ENCODE assay signal across 12 mouse cellular contexts in genomic region chr9:13466351-13466750, GRCm38 (mm10). TPM values are rescaled to one million over a fixed set of nuclear protein-coding genes. Genes with fewer than 3 reads are reported as not detected.
DNase-seq lines count a peak whose midpoint lies in the region; ATAC-seq and TF ChIP-seq lines count a peak whose summit lies in the region.
"Had no signal": no experiment of that assay in that cellular context is flagged by ENCODE, and none has a peak within 500 bp of the region (broad histone marks: within the 10 kb centered on the region; RNA-seq: fewer than 3 reads in every experiment).

No protein-coding gene starts in this region.

- no peak for ATAC-seq in liver, embryonic 11.5 days (replicated peaks; ENCODE audit: low FRiP score)
- ATAC-seq: intestine, postnatal 0 days had no signal

- no peak for TF ChIP-seq CTCF in kidney, adult 2 months (conservative IDR thresholded peaks at IDR 0.05; ENCODE audit: insufficient read depth, insufficient read length, low read depth, low read length)

- H3K9ac ChIP-seq in liver, embryonic 11.5 days (ENCODE audit: low read depth, low read length), result no peak overlapping the region
- H3K9ac ChIP-seq: liver, embryonic 15.5 days had no signal

- peak; percentile 54 for DNase-seq in kidney, adult 2 months
- DNase-seq in kidney, adult 18-20 months, result no peak
- peak; percentile 87 for DNase-seq in T-cell, adult 2 months (ENCODE audit: low spot score)
- no peak for DNase-seq in liver, embryonic 11.5 days (ENCODE audit: low spot score)
- DNase-seq in spleen, postnatal 10 days (ENCODE audit: low spot score in 2 of 2), result peak; percentile 23 to 48
- DNase-seq in cerebellum, postnatal 10 days, result no peak
- DNase-seq in hindbrain, embryonic 10.5 days (ENCODE audit: low spot score), result no peak
- DNase-seq in embryo, embryonic 11 days, result no peak
- DNase-seq: adrenal gland, postnatal 14 days had no signal

- no peaks in the 10 kb centered on the region for H3K36me3 ChIP-seq in kidney, adult 2 months (ENCODE audit: control insufficient read depth, insufficient read depth, low read length)
- no peaks in the 10 kb centered on the region for H3K36me3 ChIP-seq in liver, embryonic 11.5 days (ENCODE audit: control insufficient read depth, insufficient read depth, low read length)
- no peaks in the 10 kb centered on the region for H3K36me3 ChIP-seq in hindbrain, embryonic 10.5 days
- H3K36me3 ChIP-seq: liver, embryonic 15.5 days had no signal

- peaks cover 11% of the 10 kb centered on the region; the same call in 1 of the 2 replicates for H3K4me1 ChIP-seq in kidney, adult 2 months (ENCODE audit: control insufficient read depth, insufficient read depth, low read length)
- peaks cover 8% of the 10 kb centered on the region for H3K4me1 ChIP-seq in liver, embryonic 11.5 days (replicated peaks; ENCODE audit: control insufficient read depth, insufficient read depth, low read length)
- H3K4me1 ChIP-seq in hindbrain, embryonic 10.5 days (replicated peaks), result peaks cover 33% of the 10 kb centered on the region

- H3K4me2 ChIP-seq in liver, embryonic 11.5 days, result peak overlapping the region; percentile 13; the same call in 1 of the 2 replicates

- H3K4me3 ChIP-seq in kidney, adult 2 months (ENCODE audit: insufficient read depth, low read depth, low read length), result no peak overlapping the region
- no peak overlapping the region for H3K4me3 ChIP-seq in liver, embryonic 11.5 days (ENCODE audit: low read depth, low read length)
- H3K4me3 ChIP-seq in hindbrain, embryonic 10.5 days, result no peak overlapping the region
- H3K4me3 ChIP-seq: liver, embryonic 15.5 days had no signal

- peak overlapping the region; percentile 24; the same call in 1 of the 2 replicates for H3K27ac ChIP-seq in kidney, adult 2 months (ENCODE audit: insufficient read depth, low read depth, low read length)
- H3K27ac ChIP-seq in liver, embryonic 11.5 days (ENCODE audit: low read depth, low read length), result no peak overlapping the region
- no peak overlapping the region for H3K27ac ChIP-seq in hindbrain, embryonic 10.5 days

- H3K27me3 ChIP-seq in kidney, adult 2 months (replicated peaks; ENCODE audit: control insufficient read depth, insufficient read depth, low read length), result no peaks in the 10 kb centered on the region
- H3K27me3 ChIP-seq in liver, embryonic 11.5 days (replicated peaks; ENCODE audit: control insufficient read depth, insufficient read depth, low read length), result no peaks in the 10 kb centered on the region
- H3K27me3 ChIP-seq in hindbrain, embryonic 10.5 days (ENCODE audit: insufficient read depth, poor library complexity, severe bottlenecking), result no peaks in the 10 kb centered on the region
- H3K27me3 ChIP-seq: liver, embryonic 15.5 days had no signal

- WGBS in kidney, adult 2 months, result 70% methylated on average over 4 of the region's 4 CpGs
- 49% methylated on average over 4 of the region's 4 CpGs for WGBS in liver, embryonic 11.5 days
- 84% methylated on average over 4 of the region's 4 CpGs for WGBS in hindbrain, embryonic 10.5 days

- no peaks in the 10 kb centered on the region for H3K9me3 ChIP-seq in liver, embryonic 11.5 days (ENCODE audit: control insufficient read depth, low read length)
- no peaks in the 10 kb centered on the region for H3K9me3 ChIP-seq in hindbrain, embryonic 10.5 days
- H3K9me3 ChIP-seq: liver, embryonic 15.5 days had no signal

- no peak for TF ChIP-seq POLR2A in kidney, adult 2 months (IDR thresholded peaks at IDR 0.05; ENCODE audit: low read depth, low read length)

RNA-seq across cellular contexts. Expression of gene Gm17571, which starts 19.8 kb away (rescaled TPM):
- not detected in 2 replicates for polyA plus RNA-seq in kidney, adult 2 months (2012; rRNA removed)
- not detected in 2 replicates for polyA plus RNA-seq in liver, embryonic 11.5 days (2014; fragmentation: Nextera tagmentation; extraction: Ambion mirVana)
- polyA plus RNA-seq in hindbrain, embryonic 10.5 days (2016; fragmentation: Nextera tagmentation; extraction: Ambion mirVana), result not detected in 2 replicates
- polyA plus RNA-seq: intestine, postnatal 0 days; liver, embryonic 15.5 days; neural tube, embryonic 14.5 days had no signal

Comparison
In these comparisons a context has a peak if more than half of its experiments do, and no peak if none do; other contexts are left out.
1. DNase-seq: peak in kidney, adult 2 months (single experiment), T-cell, adult 2 months (single experiment) and spleen, postnatal 10 days (2 of 2); none in kidney, adult 18-20 months (single experiment), liver, embryonic 11.5 days (single experiment), cerebellum, postnatal 10 days (0 of 2), hindbrain, embryonic 10.5 days (single experiment) and embryo, embryonic 11 days (single experiment).